Mouse (Mus musculus) heart, adult 2 months (tissue): ENCODE measurements at regions not wholly inside any gene's neighbourhood (a gene's known extent, or its start where the extent isn't known, plus 50 kb on each side); places are given as distances from the start of the nearest gene placed in this dataset.

ENCODE experiments used
- CTCF ChIP-seq: fragments of 200-600 bp; IDR thresholded peaks from 2 replicates; pipeline ENCODE4 v1.8.1; 2022; ENCODE audit warnings: antibody characterized with exemption, mild to moderate bottlenecking, moderate library complexity
- POLR2A ChIP-seq: fragments of 200-500 bp; IDR thresholded peaks from 2 replicates; pipeline ENCODE4 v1.6.1; 2011; ENCODE audit warnings: mild to moderate bottlenecking, low read depth, low read length, control low read depth; ENCODE audit not compliant: insufficient read depth

- no peak for TF ChIP-seq POLR2A
- TF ChIP-seq CTCF = no peak
These were observed 221.9 kb upstream of the Arpp21 start for GRCm38 (mm10) chr9:112457594-112457993.
